Mouse (Mus musculus) cerebellum, adult (tissue): Measurements from ENCODE around the gene Polr2e.
"Not testable (repeated sequence)": the region's sequence is repeated elsewhere in the genome, so short reads cannot be mapped to it uniquely, and the experiment has no call there.

Source experiments
- ATAC-seq: cut with Nextera tagmentation; 2 replicates; pipeline ENCODE4 v1.9.2; 2017; ENCODE audit warnings: mild to moderate bottlenecking, moderate library complexity, mixed read lengths; ENCODE audit not compliant: insufficient number of reproducible peaks, low FRiP score, low TSS enrichment

Gene Polr2e

GRCm38 (mm10) chr10:80041409-80042060 is 1.9 kb upstream of the Polr2e start:
- ATAC-seq = not testable (repeated sequence)

GRCm38 (mm10) chr10:80036832-80037231 is 2.8 kb downstream of the Polr2e start:
- no peak for ATAC-seq

- ATAC-seq = no peak
These were observed 3.9 kb downstream of the Polr2e start for GRCm38 (mm10) chr10:80035686-80036085.

GRCm38 (mm10) chr10:80035148-80035547 is 4.4 kb downstream of the Polr2e start:
- no peak for ATAC-seq

- peak; percentile 45; the same call in 1 of the 2 replicates for ATAC-seq
These were observed 5.8 kb downstream of the Polr2e start for GRCm38 (mm10) chr10:80033511-80034391.

- ATAC-seq = no peak
These were observed 6.7 kb downstream of the Polr2e start for GRCm38 (mm10) chr10:80032799-80033480.

- ATAC-seq = no peak
These were observed 8.9 kb downstream of the Polr2e start for GRCm38 (mm10) chr10:80030736-80031135.

- no peak for ATAC-seq
These were observed 9.4 kb downstream of the Polr2e start for GRCm38 (mm10) chr10:80030191-80030590.

GRCm38 (mm10) chr10:80028521-80028846 is 11.1 kb downstream of the Polr2e start:
- no peak for ATAC-seq

GRCm38 (mm10) chr10:80027681-80028520 is 11.7 kb downstream of the Polr2e start:
- no peak for ATAC-seq

GRCm38 (mm10) chr10:80025889-80026288 is 13.7 kb downstream of the Polr2e start:
- ATAC-seq = no peak

- ATAC-seq = no peak
These were observed 14.1 kb downstream of the Polr2e start for GRCm38 (mm10) chr10:80025463-80025862.

- no peak for ATAC-seq
These were observed 14.6 kb downstream of the Polr2e start for GRCm38 (mm10) chr10:80025044-80025347.

- no peak for ATAC-seq
These were observed 15.2 kb downstream of the Polr2e start for GRCm38 (mm10) chr10:80024229-80025043.

GRCm38 (mm10) chr10:80023758-80024157 is 15.8 kb downstream of the Polr2e start:
- no peak for ATAC-seq

GRCm38 (mm10) chr10:80022806-80023205 is 16.8 kb downstream of the Polr2e start:
- ATAC-seq = no peak

- ATAC-seq = no peak
These were observed 17.4 kb downstream of the Polr2e start for GRCm38 (mm10) chr10:80022164-80022563.

- no peak for ATAC-seq
These were observed 18.3 kb downstream of the Polr2e start for GRCm38 (mm10) chr10:80021320-80021641.

GRCm38 (mm10) chr10:80020603-80021319 is 18.8 kb downstream of the Polr2e start:
- ATAC-seq = no peak
